Mouse (Mus musculus): ENCODE measurements at regions not wholly inside any gene's neighbourhood (a gene's known extent, or its start where the extent isn't known, plus 50 kb on each side); places are given as distances from the start of the nearest gene placed in this dataset.

DNA sequence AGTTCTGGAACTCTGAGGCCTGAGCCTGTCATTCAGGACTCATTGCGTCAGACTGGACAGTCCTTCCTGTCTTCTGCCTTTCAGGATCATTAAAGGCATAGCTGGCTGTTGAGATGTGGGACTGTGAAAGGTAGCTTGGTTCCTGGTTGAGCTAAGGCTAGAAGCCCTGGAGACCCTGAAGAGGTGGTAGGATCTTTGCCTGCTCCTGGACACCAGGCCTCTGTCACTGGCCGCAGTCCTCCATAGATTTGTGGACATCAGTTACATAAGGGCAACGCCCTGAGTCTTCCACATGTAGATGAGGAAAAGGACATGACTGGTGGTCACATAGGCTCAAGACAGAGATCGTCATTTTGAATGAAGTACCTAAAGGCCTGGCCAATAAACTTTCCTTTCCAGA lies 127.9 kb downstream of the Opa1 start:
- DNase-seq (ENCODE audit: low spot score in 2 of 2): no peak

DNA sequence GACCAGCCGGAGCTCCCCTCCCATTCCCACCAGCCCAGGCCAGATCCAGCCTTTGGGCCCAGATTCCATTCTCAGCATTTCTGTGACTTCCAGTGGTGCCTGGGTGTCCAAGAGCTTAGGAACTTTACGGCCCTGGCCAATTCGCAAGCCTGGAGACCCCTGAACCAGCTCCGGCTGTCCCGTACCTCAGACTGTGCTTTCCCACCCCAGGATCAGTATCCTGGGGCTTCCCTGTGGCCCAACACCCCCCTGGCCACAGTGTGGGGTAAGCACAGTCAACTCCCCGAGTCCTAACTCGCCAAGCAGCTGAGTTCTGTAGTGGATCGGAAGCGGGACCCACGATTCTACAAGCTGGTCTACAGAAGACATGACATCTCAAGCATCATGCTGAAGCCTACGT lies 128.5 kb downstream of the Opa1 start:
- no peak for DNase-seq (ENCODE audit: low spot score in 2 of 2)

DNA sequence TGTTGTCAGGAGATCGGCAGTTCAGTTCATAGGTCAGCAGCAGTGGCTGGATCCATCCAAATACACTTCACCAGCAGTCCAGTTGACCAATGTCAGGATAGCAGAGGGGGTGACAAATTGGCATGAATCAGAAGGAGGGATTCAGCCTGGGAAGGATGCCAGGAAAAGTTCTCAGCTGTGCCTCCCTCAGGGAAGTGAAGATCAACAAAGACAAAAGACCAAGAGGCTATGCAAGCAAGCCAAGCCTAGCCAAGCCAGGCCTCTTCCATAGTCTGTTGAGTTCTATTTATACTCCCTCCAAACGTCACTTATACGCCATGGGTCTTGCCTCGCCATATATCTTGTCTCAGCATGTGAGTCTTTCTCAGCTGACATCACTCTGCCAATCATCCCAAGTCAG lies 129.9 kb downstream of the Opa1 start:
- no peak for DNase-seq (ENCODE audit: low spot score in 2 of 2)

DNA sequence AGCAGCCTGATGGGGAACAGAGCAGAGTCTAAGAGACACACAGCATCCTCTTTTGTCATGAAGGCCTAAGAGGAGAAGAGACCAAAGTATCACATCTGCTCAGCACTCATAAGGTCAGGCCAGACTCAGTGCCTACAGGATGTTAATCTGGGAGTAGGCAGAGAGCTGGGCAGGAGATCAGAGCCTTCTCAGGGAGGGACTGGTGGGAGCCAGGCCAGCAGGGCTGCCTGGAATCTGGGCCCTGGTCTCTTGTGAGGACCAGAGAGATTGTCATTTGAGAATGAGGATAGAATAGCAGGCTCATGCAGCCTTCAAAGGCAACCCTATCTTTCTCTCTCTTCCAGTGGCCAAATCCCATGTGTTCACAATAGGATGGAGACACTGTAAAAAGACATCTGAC lies 132.3 kb downstream of the Opa1 start:
- no peak for DNase-seq (ENCODE audit: low spot score in 2 of 2)

DNA sequence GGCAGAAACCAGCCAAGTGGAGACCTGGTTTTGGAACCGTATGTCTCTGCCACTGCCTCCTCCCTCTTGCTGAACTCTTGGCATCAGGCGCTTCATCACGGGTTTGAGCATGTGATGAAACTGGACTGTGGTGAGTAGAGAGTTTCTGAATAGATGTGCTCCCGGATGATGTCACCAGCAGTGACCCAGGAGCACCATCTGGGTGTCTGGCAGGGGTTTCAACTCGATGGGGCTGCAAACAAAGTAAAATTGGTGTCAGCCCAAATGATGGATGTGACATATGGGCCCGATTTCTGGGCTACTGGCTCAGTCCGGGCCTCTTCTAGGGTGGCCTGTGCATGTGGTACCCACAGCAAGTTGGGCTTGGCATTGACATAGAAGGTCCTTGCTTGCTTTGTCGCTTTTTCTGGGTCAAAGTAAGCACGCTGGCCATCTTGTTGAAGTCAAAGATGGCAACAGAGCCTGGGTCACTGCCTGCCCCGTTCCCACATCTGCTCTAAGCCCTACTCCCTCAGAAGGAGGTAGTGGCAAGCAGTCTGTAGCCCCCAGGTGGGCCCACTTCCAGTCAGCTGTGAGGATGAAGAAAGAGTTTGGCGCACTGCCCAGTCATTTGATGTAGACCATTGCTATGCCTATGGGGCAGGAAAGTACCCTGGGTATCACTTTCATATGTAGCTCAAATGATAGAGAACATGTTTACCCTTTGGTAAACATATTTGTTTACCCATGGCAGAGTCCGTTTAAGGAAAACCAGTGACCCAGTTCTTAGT lies 133.0 kb downstream of the Opa1 start:
- DNase-seq (ENCODE audit: low spot score in 2 of 2): no peak

DNA sequence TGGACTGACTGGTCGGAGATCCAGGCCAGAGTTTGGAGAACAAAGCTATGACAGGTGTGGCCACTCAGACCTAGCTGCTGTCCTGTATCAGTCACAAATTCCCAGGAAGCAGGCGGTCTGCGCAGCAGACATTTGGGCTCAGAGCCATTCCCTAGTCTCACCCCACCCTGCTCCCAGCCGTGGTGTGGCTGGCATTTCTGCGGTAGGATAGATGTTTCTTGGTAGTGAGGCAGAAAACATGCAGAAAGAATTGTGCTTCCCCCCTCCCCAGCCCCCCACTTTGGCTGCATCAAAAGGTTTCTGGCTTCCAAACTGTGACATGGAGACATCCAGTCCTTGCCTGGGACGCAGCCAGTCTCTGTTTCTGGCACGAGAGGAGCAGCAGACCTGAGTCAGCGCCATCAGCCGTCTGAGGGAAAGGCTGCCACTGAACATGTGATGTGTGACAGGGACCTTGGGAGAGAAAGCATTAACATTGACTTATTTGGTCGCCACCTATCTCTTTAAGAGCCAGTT lies 135.5 kb downstream of the Opa1 start:
- no peak for DNase-seq (ENCODE audit: low spot score in 2 of 2)

DNA sequence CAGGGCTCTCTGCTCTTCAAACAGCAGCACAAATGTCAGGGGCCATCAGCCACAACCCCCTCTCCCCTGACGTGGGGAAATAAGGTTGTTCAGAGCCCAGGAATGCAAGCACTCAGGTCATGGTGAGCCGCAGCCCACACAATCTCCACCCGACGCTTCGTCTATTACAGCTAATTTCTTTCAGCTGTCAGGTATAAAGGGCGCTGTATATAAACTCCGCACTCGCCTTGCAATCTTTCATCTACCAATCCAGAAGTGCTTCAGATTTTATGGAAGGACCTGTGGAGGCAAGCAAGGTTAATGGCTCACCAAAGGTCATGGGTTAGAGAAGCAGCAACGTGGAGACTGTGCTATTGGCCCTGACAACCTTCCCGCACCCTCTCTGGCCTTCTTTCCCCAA lies 139.8 kb downstream of the Opa1 start:
- DNase-seq (ENCODE audit: low spot score in 2 of 2): no peak

DNA sequence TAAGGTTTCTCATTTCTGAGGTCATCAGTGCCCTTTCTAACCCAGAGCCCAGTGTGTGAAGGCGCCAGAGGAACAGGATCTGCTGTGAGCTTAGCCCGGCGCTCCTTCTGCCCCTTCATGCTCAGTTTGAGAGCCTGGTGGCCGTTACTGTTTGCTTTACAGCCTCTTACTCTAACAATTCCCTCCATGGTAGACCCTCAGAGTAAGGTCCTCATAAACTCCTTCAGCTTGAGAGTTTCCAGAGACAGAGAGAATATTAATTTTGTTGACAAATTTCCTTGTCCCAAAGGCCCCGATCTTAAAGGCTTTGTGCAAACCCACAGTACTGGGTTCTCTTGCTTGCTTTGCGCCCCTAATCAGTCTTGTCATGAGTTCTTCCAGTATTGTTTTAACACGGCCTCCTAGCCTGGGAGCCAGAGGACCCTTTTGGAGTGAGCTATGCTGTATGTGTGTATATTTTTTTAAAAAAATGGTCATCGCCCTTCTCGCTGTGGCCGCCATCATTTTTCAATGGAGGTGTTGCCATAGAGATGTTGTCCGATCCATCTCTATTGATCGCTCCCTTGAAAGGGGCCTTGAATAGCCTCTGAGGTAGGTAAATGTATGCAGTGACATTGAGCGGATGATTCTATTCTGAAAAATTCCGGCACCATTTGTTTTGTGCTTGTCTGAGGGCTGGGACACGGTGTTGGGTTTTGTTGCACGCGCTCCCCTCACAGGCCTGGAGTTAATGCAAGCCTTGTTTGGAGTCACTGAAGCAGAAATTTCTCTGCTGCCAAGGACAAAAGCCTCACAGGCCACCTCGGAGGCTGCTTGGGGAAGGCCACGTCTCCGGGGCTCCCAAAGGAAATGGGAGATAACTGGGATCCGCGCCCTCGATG lies 140.7 kb downstream of the Opa1 start:
- no peak for DNase-seq (ENCODE audit: low spot score in 2 of 2)

DNA sequence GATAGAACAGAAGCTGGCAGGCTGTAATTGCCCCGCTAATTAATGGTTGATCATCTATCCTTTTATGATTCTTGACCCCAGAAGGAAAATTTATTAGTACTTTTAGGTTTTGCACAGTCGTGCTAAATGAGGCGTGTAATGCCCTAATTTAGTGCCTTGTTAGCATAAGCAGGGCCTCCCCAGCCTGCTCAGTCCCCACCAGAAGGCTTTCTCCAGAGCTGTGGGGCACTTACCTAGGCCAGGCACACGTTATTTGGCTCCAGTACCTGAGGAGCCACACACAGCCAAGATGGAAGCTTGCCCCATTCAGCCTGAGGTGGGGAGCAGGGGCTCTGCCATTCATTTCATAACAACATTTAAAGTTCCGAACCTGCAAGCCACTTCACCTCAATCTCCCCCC lies 146.0 kb downstream of the Opa1 start:
- DNase-seq (ENCODE audit: low spot score in 2 of 2): no peak

DNA sequence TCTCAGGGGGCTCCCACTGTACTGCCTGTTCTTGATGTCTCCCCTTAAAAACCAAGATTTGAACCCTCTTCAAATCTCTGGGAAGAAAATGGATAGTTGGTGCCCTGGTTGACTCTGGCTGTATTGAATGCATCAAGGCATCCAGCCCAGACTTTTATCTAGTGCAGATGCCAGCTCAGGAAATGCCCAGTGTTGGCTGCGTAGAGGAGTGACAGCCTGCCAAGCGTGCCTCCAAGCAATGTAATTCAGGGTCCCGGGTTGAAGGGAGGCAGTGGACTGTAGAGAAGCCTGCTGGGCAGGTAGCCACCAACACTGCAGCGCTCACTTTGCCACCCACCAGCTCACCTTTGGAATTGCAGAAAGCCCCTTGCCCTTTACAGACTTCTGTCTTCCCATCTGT lies 146.4 kb downstream of the Opa1 start:
- DNase-seq (ENCODE audit: low spot score in 2 of 2): no peak

DNA sequence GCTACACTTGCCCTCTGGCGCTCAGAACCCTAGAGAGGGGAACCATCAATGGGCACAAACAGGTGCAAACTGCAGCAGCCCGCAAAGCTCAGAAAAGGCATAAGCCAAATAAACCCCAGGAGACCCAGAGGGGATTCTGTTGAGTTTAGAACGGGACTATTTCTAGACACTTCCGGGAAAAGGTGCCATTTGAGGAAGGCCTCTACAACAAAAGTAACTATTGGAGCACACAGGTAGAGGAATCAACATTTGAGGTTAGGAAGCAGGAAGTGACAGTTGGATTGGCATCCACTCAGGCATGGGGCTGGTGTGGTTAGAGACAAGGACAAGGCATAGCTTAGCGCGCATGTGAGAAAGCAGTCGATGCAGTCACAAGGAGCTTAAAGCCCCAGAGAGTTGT lies 148.3 kb downstream of the Opa1 start:
- no peak for DNase-seq (ENCODE audit: low spot score in 2 of 2)

DNA sequence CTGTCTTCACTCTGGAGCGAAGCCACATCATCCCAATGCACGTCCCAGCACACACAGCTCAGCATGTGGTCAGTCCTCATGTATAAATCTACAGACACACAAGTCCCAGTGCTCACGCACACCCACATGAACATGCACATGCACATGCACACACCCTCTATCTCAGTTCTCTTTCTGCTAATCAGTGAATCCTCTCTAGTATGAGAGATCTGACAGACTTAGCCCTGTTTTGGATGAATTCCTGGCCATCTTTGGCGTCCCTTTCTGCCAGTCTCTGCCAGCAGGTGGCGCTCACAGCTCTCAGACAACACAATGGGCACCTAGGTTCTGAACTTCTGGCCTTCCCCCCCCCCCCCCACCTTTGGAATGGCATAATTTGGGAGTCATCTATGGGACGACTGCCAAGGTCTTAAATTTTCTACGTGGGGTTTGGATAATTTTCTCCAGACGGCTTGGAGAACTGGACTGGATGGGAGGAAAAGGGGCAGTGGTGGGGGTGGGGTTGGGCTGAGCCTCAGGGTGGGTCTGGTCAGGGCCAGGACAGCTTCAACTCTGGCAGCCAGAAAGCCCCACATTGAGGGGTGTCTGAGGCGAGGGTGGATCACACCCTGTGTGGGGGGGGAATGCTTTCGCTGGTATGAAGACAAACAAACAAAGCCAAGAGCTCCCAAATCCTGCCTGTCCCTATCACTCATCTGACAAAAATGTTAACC lies 149.8 kb downstream of the Opa1 start:
- peak; percentile 89 for DNase-seq (ENCODE audit: low spot score in 2 of 2)

DNA sequence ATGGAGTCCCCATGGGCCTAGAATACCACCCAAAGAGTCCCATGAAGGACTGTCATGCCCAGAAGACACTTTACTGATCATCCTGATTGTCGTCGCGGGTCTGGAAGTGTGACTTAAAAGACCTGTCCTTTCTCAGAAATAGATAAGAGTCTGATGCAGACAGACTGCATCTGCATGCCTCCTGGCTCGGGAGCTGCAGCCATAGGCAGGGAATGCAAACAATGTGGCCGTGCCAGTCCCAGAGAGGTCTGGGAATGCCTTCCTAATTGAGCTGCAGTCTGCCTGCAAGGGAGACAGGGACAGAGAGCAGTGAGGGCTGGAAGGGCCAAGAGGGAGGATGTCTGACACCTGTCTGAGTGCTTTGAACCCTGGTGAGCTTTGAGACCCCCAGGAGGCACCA lies 150.9 kb downstream of the Opa1 start:
- no peak for DNase-seq (ENCODE audit: low spot score in 2 of 2)

DNA sequence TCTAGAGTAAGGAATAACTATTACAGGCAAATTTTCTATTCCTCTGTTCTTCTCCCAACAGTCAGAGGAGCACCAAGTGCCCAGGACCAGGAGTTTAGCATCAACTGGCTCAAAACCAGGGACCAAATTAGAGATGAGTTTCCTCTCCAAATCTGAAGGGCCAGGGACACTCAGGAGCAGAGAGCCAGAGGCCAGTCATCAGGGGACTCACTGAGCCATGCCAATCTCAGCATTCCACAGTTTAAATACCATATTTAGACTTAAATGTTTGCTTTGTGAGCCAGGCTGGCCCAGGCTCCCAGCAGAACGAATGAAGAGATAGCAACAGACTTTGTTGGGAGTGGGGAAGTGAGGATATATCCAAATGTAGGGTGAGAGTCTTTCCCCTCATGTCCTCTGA lies 153.8 kb downstream of the Opa1 start:
- DNase-seq (ENCODE audit: low spot score in 2 of 2): no peak

DNA sequence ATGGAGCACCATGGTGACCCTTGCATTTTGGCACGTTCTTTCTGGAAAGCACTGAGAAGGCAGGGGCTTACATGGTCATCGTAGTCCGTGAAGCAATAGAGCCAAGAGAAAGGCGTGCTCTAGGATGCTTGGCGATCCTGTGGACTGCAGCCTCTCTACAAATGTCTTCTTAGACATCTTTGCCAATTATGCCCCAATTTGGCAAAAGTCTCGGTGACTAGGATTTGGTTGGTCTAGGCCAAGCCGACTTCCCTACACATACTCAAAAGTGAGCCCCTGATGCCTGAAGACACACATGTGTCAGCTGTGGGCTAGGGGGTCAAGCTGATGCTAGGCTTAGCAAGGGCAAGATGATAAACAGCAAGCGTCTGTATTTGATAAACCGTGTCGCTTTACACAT lies 154.7 kb downstream of the Opa1 start:
- DNase-seq (ENCODE audit: low spot score in 2 of 2): no peak

DNA sequence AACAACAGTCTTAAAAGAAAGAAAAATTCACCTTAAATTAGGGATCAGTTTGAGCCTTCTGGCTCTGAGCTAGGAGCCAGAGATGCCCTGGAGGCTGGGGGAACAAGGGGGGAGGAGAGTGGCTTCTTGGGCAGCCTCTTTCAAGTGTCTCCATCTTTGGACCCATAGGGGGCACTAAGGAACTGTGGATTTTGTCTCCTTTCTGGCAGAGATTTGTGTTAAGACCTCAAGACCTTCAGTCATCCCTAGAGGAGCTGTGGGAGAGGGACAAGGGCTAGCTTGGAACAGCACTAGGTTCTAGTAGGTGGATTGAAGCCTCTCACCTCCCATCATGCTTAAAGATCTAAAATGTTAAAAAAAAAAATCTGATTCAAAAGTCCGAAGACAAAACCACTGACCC lies 155.2 kb downstream of the Opa1 start:
- peak; percentile 60 to 66 for DNase-seq (ENCODE audit: low spot score in 2 of 2)

DNA sequence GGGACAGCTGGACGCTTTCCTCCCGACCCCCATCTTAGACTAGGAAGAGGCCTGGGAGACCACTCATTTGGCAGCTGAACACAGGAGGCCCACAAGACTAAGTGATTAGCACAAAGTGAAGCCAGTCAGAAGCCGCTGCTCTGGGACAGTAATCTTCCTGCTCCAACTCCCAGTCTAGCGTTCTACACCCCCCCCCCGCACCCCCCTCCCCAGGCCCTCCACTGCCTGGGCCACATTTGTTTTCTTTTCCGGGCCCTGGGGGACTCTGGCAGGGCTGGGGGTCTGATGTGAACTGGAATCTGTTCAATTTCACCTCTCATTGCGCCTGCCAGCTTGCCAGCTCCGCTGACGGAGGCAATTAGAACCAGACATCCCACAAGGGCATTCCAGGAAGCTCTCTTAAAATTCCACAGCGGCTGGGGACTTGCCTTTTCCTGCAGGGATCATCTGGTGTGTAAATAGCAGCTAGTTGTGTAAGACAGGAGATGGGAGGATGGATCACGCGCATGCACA lies 155.7 kb downstream of the Opa1 start:
- DNase-seq (ENCODE audit: low spot score in 2 of 2): peak in 1 of 2 experiments; percentile 24

DNA sequence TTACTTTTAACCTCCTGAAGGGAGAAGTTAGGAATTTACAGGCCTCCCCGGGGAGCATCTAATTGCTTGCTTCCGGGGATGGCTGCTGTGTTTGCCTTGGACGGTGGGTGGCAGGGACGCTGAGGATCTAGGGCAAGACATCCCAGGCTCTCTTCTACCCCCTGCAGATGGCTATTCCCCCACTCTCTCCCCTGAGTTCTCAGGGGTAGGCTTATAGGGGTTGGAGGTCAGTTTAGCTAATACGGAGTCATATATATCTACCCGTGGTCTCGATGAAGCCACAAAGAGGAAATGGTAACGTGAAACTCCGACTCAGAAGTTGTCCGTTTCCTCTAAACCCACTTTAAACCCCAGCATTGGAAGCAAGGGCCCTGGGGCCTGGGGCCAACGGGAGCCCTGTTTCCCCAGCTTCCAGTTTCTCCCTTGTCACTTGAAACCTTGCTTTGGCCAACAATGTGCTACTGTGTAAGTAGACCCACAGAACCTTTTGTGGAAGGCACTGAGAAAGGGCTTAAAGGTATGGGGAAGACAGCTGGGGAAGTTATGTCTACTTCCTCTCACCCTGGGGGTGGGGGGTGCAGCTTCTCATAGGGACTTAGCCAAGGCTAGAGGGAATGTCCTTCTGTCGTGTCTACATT lies 156.4 kb downstream of the Opa1 start:
- no peak for DNase-seq (ENCODE audit: low spot score in 2 of 2)

DNA sequence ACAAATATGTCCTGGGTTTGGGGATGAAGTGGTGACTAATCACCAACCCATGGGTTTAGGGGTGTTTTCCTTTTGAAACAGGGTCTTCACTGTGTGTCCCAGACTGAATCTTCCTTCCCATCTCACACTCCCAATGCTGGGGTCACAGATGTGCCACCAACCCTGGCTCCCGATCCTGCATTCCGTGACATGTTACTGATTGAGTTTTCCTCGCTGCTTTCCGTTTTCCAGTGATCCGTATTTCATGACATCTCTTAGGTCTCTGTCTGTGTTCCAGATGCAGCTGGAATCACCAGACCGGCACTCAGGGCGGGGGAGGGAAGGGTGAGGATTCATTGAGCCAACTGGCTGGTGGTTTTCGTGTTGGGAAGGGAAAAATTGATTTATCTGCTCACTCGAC lies 157.1 kb downstream of the Opa1 start:
- DNase-seq (ENCODE audit: low spot score in 2 of 2): no peak

DNA sequence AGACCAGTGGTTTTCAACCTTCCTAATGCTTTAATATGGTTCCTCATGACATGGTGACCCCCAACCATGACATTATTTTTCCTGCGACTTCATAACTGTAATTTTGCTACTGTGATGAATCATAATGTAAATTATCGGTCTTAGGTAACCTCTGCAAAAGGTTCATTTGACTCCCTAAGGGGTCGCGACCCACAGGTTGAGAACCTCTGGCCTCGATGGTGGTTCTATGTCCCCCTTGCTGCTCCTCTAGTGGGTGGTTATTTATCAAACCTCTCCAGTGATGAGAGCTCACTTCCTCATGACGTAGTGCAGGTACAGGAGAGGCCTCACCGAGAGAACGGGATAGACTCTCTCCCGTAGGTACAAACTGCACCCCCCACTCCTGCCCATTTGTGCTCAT lies 158.9 kb downstream of the Opa1 start:
- DNase-seq (ENCODE audit: low spot score in 2 of 2): no peak

DNA sequence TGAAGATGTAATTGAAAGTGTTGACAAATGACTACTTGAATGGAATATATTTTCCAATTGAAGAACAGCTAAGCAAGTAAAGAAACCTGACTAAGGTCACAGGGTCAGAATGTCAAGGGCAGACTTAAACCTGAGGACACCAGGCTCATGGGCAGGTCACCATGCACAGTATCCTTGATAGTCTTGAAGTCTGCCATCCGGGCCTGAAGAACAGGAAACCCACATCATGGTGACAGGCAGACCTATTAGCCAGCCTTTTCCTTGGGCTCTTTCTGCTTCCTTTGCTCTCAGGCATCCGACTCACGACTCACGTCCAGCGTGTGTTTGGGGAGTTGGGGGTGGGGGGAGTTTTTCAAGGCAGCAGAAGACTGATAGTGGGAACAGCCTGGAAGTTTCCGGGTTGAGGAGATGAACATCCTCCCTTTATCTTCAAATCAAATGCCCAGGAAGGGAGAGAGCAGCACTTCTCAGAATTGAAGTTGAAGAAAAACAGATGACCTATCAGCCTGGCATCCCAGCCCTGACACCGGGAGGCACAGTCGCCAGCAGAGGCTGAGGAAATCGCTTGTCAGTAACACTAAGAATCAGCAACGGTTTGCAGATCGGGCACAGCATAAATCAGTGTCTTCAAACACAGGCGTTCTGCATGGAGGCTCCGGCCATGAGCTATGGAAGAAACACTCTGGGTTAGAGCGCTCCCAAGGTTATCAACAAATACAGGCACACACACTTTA lies 163.5 kb downstream of the Opa1 start:
- DNase-seq (ENCODE audit: low spot score in 2 of 2): no peak
